Mouse (Mus musculus) C2C12 (cell line): ENCODE results near the gene Rpl41. TPM values are rescaled to one million over a fixed set of nuclear protein-coding genes. Genes with fewer than 3 reads are reported as not detected.
"Not testable (repeated sequence)": the region's sequence is repeated elsewhere in the genome, so short reads cannot be mapped to it uniquely, and the experiment has no call there.

Source experiments
- H3K27me3 ChIP-seq: one replicate; pipeline ENCODE4 v1.6.1; 2011; ENCODE audit not compliant: control insufficient read depth, insufficient read depth, insufficient read length
- H3K36me3 ChIP-seq: one replicate; pipeline ENCODE4 v1.6.1; 2011; ENCODE audit not compliant: control insufficient read depth, insufficient read depth
- H3K4me3 ChIP-seq: one replicate; pipeline ENCODE4 v1.5.1; 2011; ENCODE audit warnings: mild to moderate bottlenecking, control low read depth; ENCODE audit not compliant: poor library complexity, insufficient read depth, severe bottlenecking
- H3K79me2 ChIP-seq: one replicate; pipeline ENCODE4 v1.6.1; 2011; ENCODE audit not compliant: control insufficient read depth, insufficient read depth
- H3K79me3 ChIP-seq: one replicate; pipeline ENCODE4 v1.6.1; 2011; ENCODE audit warnings: low read depth, control low read depth
- H3ac ChIP-seq: one replicate; pipeline ENCODE3; 2011; ENCODE audit warnings: low read depth; ENCODE audit not compliant: control insufficient read depth, insufficient read length
- CEBPB ChIP-seq: IDR thresholded peaks from one replicate; pipeline ENCODE4 v1.6.1; 2011; ENCODE audit warnings: low read depth, mild to moderate bottlenecking, control low read depth, moderate library complexity
- CTCF ChIP-seq: IDR thresholded peaks from one replicate; pipeline ENCODE4 v1.5.1; 2011; ENCODE audit not compliant: control insufficient read depth, insufficient read depth, insufficient read length
- FOSL1 ChIP-seq: IDR thresholded peaks from one replicate; pipeline ENCODE4 v1.8.0; 2011; ENCODE audit warnings: mild to moderate bottlenecking, low read length; ENCODE audit not compliant: poor library complexity, insufficient read depth, severe bottlenecking
- MAX ChIP-seq: IDR thresholded peaks from one replicate; pipeline ENCODE4 v1.6.1; 2011; ENCODE audit warnings: mild to moderate bottlenecking, control low read depth
- MYOD1 ChIP-seq: IDR thresholded peaks from one replicate; pipeline ENCODE4 v1.6.1; 2011; ENCODE audit warnings: low read depth; ENCODE audit not compliant: control insufficient read depth, insufficient read length
- MYOG ChIP-seq: IDR thresholded peaks from one replicate; pipeline ENCODE4 v1.6.1; 2011; ENCODE audit not compliant: control insufficient read depth, insufficient read length; ENCODE audit errors: extremely low read depth
- USF1 ChIP-seq: IDR thresholded peaks from one replicate; pipeline ENCODE4 v1.6.1; 2011; ENCODE audit warnings: low read depth, mild to moderate bottlenecking, control low read depth, moderate library complexity
- polyA plus RNA-seq: library from polyadenylated mRNA; unstranded; fragments of >200 nt; fragmentation: generic; extraction: Trizol; gene quantifications from one replicate; pipeline ENCODE4 v1.2.1, GENCODE M21; 2012; ENCODE audit warnings: missing spikeins

Gene Rpl41
- polyA plus RNA-seq, 1 experiment: 13,760 TPM

- H3K4me3 ChIP-seq: peak overlapping the region; percentile 85
- H3K36me3 ChIP-seq: peaks cover 35% of the 10 kb centered on the region
- peak overlapping the region; percentile 89 for H3ac ChIP-seq
- H3K79me2 ChIP-seq: peaks cover 50% of the 10 kb centered on the region
- peaks cover 17% of the 10 kb centered on the region for H3K79me3 ChIP-seq
- H3K27me3 ChIP-seq: not testable (repeated sequence)
These were observed 884 bp downstream of the Rpl41 start for GRCm38 (mm10) chr10:128548051-128548791.

GRCm38 (mm10) chr10:128547361-128548032, 1.6 kb downstream of the Rpl41 start, which contains the start of gene Zc3h10:
Zc3h10 (minus strand) TSS chr10:128547774.
- TF ChIP-seq MYOG (peak; percentile 2), CEBPB (no peak), MYOD1 (no peak), CTCF (peak; percentile 9), USF1 (no peak), MAX (peak; percentile 57), FOSL1 (no peak)
- H3K36me3 ChIP-seq: peaks cover 39% of the 10 kb centered on the region
- peak within 1 kb of the TSS; percentile 89 for H3ac ChIP-seq
- H3K27me3 ChIP-seq: no peaks in the 10 kb centered on the region
- peak within 1 kb of the TSS; percentile 85 for H3K4me3 ChIP-seq
- peaks cover 50% of the 10 kb centered on the region for H3K79me2 ChIP-seq
- peaks cover 17% of the 10 kb centered on the region for H3K79me3 ChIP-seq

GRCm38 (mm10) chr10:128546787-128547186, 2.3 kb downstream of the Rpl41 start:
- peaks cover 17% of the 10 kb centered on the region for H3K79me3 ChIP-seq

GRCm38 (mm10) chr10:128546361-128546760, 2.7 kb downstream of the Rpl41 start:
- Histone ChIP-seq H3K79me3 (peaks cover 17% of the 10 kb centered on the region), H3K27me3 (no peaks in the 10 kb centered on the region), H3ac (peak overlapping the region; percentile 73), H3K36me3 (peaks cover 39% of the 10 kb centered on the region), H3K79me2 (peaks cover 50% of the 10 kb centered on the region), H3K4me3 (peak overlapping the region; percentile 85)
- TF ChIP-seq MAX (peak; percentile 95), USF1 (peak; percentile 90), FOSL1 (no peak)

More at GRCm38 (mm10) chr10:128546787-128547186, 2.3 kb downstream of the Rpl41 start:
- Histone ChIP-seq H3K27me3 (no peaks in the 10 kb centered on the region), H3ac (peak overlapping the region; percentile 73), H3K36me3 (peaks cover 39% of the 10 kb centered on the region), H3K79me2 (peaks cover 50% of the 10 kb centered on the region), H3K4me3 (peak overlapping the region; percentile 85)
- no peak for TF ChIP-seq MYOG
- no peak for TF ChIP-seq MYOD1
- TF ChIP-seq FOSL1: no peak
- TF ChIP-seq MAX: no peak

DNA sequence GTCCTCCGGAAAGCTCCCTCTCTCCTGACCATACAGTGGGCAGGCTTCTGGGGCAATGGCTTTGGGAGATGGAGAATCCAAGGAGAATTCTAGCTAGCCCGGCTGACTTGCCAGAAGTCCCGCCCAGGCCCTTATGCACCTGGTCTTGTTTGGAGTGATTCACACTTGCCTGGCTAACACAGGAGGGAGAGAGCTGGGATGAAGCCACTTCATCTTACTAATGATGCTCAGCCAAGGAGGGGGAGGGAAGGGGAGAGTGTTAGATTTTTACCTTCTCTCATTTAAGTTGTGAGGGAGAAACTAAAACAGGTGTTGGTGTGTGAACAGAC, 3.6 kb downstream of the Rpl41 start:
- Histone ChIP-seq H3K36me3 (peaks cover 39% of the 10 kb centered on the region), H3K4me3 (no peak overlapping the region), H3ac (no peak overlapping the region), H3K79me3 (peaks cover 17% of the 10 kb centered on the region), H3K79me2 (peaks cover 50% of the 10 kb centered on the region), H3K27me3 (no peaks in the 10 kb centered on the region)
- no peak for TF ChIP-seq MYOD1
- no peak for TF ChIP-seq USF1
- TF ChIP-seq FOSL1: no peak
- TF ChIP-seq CEBPB: no peak
- TF ChIP-seq MAX: no peak
- TF ChIP-seq CTCF: no peak
- no peak for TF ChIP-seq MYOG
